Mouse (Mus musculus): ENCODE results near the gene Olfr1367.
A peak's percentile ranks its signal among the peaks of the same experiment; 100 is the strongest.

Gene Olfr1367

DNA sequence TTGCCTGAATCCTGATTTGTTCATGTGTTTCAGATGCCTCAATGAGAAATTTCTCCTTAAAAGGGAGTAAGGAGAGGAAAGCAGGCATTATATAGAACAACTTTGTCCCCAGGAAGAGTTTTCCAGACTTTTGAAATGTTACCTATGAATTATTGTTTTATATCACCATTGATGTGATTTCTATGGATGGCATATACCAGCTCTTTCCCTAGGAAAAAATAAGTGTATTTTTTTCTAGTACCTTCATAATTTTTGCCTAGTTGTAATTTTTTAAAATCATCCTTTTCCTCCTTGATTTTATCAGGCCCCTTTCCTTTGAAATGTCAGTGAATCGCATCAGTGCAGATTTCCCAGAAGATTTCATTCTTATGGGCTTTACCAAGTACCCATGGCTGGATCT lies at the start of gene Olfr1367:
Olfr1367 (plus strand) TSS at position 301 of the 400 bp plus-strand sequence.
- no peak for DNase-seq

DNA sequence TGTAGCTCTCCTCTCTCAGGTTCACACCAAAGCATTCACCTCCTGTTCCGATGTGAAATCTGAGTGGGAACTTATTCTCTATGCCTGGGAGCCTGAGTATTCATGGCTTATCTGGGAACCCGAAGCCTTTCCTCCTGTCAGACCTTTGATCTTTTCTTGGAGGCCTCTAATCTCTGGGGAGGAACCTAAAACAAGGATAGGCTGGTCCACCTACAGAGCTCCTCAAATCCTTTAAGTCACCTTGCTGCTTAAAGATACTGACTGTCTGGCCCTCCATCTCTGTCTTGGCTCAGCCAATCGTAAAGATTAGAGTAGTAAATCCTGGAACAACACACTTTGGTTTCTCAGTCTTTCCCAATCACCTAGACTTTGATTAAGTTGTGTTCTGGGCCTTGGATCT lies 48.2 kb upstream of the Olfr1367 start:
- DNase-seq: no peak

DNA sequence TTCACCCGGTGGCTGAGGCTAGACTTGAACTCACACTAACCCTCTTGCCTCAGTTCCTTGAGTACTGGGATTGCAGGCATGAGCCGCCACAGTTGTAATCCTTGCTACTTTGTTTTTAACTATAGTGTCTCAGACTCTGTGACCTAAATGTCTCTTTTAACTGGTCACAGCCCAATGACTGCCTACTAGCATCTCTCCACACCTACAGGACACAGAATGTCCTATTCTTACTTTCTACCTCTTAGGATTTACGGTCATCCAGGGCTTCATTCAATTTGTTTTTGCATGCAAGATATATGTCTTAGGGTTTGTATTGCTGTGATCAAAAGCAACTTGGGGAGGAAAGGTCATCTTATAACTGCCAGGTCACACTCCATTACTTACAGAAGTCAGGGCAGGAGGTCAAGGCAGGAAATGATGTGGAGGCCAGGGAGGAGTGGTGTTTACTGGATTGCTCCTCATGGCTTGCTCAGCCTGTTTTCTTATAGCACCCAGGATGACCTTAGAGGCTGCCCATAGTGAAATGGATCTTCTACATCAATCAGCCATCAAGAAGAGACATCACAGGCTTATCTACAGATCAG lies 42.1 kb upstream of the Olfr1367 start:
- DNase-seq: no peak

DNA sequence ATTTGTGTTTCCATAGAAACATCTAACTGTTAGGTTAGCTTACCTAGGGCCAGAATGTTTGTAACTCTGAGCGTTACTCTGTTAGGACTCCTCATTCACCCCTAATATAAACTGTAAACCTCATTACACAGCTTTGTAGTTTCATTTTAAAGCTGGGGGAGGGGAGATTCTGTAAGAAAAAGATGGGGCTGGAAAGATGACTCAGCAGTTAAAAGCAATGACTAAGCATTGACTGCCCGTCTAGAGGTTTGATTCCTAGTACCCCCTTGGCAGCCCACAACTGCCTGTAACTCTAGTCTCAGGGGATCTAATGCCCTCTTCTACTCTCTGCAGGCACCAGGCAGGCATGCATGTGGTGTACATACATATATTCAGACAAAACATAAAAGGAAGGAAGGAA lies 36.9 kb upstream of the Olfr1367 start:
- no peak for DNase-seq

DNA sequence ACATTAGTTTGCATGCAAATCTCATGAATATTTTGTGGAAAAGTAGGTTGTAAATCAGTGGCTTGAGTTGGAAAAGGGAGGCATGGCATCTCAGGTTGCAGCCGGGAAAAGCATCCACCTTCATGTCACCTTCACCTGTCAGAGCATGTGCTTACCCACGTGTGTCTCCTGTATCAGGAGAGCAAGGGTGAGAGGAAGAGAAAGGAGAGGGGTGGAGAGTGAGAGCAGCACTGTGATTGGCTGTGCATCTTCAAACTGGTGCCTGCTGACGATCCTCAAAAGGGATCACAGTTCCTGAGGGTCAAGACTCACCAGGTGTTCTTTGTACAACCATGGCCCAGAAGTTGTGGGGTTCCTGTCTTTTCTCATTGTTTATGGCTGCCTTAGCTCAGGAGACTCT lies 34.8 kb upstream of the Olfr1367 start, which contains the start of gene Gpx6:
Gpx6 (plus strand) TSS at position 200 of the 400 bp plus-strand sequence.
- peak; percentile 16 to 51 for DNase-seq

DNA sequence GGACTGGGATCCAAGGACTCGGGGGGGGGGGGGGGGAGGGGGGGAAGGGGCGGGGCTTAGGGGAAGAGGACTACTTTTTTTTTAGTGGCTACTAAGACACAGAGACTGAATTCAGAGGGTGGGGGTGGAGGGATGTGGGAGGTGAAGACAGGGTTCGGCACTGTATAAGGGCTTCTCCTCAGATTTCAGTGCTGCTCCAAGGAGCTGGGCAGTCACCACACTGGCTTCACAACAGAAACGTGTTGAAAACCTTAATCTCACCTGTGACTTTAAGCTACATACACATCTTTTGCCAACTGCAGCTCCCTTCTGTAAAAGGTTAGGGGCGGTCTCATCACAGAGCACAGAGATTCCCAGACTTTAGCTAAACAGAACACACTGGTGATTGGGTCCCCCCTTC lies 33.9 kb upstream of the Olfr1367 start:
- no peak for DNase-seq

DNA sequence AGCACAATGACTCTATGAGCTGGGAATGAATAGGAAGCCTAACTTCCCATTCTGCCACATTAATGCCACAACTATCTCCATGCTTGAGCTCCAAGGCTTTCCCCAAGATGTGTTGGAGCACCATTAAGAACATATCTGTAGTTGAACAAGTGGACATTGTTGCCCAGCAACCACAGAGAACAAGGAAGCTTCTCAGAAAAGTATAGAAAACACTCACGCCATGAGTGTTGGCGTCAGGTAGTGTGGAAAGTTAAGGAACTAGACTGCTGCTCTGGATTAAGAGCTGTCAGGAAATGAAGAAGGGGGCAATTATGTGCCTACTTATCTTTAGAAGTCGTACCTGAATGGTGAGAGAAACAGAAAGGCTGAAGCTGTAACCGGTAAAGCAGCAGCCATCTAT lies 32.8 kb upstream of the Olfr1367 start:
- no peak for DNase-seq

DNA sequence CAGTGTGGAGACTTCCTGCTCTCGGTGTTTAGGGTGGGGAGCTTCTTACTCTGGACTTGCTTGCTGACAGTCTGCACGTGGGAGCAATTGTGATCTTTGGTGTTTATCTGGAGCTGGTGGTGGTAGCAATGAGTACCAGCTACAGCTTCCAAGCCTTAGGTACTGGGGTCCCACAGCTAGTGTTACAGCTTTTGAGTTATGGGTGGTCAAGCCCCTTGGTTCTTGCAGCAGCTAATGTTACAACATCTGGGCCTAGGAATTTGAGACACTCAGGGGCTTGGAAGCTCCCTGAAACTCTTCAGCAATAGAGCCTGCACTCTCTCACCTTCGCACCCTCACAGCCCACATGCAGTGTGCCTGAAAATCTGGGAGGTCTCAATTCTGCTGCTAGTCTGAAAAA lies 26.4 kb upstream of the Olfr1367 start:
- DNase-seq: no peak

DNA sequence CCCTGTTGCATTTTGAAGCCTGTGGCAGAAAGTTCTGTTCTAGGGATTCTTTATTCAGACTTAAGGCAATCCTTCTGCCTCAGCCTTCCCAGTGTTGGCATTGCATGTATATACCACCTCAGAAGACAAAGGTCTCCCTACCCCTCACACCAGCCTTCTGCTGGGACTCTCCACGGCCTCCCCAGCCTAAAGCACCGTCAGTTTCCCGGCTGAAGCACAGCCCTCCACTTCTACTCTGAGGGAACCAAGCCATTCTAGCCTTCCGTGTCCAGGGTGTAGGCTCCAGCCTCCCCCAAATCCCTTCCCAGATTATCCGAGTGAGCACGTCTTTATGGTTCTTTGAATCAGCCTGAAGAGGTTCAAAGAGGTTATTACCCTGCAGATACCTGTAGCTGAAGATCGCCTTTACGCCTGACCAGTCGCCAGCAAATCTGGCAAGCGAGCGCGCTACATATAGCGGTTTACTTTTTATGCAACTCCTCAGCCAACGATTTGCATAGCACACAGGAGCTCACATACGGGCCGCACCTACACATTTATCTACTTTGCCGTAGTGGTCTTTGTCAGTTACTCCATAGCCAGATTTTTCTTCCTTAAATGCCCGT lies 24.7 kb upstream of the Olfr1367 start:
- DNase-seq: no peak

DNA sequence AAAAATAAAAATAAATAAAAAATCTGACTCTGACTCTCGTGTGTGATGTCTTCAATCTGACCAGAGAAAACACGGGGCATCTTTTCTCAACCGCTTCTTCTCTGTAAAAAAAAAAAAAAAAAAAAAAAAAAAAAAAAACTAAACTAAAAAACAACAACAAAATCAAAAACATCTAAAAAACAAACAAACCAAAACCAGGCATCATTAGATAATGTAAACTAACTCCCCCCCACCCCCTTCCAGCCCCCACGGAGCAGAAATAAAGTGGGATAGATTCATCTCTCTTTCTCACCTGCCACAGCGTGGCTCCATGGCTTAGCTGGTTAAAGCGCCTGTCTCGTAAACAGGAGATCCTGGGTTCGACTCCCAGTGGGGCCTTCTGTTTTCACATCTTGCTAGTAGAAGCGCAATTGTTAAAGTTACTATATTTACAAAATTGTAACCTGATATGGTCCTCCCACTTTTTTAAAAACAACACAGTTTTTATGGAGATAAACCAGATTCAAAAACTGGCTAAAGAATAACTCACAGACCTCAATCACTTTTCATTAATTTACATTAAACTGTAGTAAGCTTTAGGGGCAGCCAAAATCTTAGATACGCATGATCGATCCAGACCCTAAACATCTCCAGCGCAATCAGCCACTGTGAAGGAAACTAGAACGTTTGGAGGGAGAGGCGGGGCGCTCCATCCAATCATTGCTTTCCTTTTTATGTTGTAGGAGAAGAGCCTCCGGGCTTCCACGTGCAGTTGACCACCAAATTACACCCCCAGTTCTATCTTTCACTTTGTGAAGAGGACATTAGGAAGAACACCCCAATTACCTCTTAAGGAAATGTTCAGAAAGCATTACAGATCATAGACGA lies 24.0 kb upstream of the Olfr1367 start:
- no peak for DNase-seq

DNA sequence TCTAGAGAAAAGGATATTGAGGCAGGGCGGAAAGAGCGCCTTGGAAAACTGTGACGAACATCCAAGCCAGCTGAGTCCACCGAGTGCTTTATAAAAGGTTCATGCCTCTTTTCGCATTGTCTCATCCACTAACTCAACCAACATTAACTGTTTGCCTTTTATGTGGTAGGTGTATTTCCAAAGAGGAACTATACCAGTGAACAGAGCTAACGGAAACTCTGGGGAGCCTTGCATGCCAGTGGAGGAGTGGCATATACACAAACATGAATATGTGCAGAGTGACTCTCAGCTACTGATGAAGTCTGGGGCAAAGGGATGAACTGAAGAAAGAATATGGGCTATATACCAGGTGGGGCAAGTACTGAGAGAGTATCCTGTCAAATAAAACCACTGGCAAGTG lies 23.3 kb upstream of the Olfr1367 start:
- DNase-seq: no peak

DNA sequence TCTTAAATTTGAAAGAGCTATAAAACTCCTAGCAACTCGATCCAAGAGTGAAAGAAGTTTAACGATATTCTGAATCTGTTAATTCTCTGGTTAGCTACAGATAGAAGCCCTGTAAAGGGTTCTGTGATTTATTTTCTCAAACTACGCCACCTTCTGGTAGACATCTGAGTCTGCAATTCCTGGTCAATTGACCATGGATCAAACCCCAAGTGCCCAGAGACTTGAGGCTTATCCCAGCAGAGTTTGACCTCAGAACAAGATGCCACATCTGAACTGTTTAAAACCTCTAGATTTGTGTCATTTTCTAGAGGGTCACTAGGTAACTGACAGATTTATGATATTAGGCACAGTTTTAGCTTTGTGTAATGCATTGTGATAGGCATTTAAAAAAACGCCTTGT lies 20.5 kb upstream of the Olfr1367 start:
- no peak for DNase-seq

DNA sequence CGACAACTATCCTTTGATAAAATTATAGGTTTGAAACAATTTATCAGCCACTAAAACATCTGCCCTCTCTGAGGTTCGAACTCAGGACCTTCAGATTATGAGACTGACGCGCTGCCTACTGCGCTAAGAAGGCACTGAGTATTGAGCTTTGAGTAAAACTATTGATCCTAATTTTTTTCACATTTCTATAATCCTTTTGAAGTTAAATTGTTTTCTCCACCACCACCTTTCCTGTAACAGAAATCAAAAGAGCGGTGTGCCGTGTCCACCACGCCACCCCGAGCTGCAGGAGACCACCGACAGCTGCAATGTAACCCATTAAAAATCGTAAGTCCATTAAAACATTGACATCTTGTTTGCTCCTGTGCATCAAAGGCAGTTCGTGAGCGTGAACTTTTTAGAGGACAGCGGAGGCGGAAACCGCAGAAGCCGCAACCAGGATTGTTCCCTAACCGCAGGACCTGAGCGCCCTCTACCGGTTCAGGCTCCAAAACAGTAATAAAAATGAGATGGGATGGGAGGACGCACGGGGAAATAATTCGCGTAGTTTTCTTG lies 20.0 kb upstream of the Olfr1367 start:
- DNase-seq: peak; percentile 61 to 83

DNA sequence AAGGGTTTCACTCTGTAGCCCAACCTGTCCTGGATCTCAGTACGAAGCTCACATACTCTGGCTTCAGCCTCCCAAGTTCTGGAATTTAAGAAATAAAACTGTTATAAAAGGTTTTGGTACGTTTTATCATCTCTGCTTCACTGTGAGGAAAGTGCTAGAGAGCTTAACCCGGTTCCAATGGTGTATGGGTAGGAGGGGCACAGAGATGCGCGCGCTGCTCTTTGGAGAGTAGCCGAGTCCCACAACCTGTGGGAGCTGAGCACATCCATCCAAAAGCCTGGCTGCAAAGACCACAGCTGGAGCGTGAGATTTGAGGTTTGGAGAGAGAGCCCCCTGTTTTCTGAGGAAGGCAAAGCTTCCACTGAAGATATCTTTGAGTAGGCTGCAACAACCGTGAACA lies 19.3 kb upstream of the Olfr1367 start:
- DNase-seq: no peak

DNA sequence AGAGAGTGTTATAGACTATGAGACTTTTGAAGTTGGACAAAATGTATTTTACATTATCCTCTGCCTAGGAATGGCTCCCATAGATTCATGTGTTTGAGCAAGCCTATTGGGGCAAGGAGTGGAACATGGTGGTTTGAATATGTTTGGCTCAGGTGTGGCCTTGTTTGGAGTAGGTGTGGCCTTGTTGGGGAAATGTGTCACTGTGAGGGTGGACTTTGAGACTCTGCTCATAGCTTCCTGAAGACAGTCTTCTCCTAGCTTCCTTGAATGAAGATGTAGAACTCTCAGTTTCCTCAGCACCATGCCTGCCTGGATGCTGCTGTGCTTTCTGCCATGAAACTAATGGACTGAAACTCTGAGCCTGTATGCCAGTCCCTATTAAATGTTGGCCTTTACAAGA lies 3.9 kb downstream of the Olfr1367 start:
- DNase-seq: no peak

DNA sequence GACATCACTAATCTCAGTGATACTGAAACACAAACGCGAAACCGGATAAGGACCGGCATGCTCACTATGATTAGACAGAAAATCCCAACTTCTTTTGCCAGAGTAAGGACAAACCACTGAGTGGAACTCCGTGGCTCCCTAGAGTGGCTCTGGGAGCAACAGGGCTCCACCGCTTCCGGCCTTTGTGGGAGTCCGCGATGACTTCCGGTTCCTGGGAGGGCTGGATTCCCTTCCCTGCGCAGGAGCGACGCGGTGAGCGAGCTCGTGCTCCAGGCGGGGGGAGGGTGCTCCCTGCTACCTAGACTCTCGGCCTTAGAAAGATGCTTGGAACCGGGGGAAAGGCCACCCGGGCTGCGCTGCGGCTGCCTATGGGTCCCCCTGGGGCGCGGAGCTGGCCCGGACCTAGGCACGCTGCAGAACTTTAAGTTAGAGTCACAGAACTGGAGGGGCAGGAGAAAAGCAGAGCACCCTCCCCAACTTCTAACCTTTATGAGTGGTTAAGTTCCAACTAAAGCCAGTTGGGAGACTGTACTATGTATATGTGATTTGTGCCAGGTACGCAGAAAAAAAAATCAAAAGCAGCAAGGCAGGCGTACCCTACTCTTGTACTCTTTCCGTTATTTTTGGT lies 16.0 kb downstream of the Olfr1367 start, which contains the start of gene Zscan12:
Zscan12 (plus strand) TSS at position 200 of the 628 bp plus-strand sequence.
- DNase-seq: peak; percentile 93 to 94

DNA sequence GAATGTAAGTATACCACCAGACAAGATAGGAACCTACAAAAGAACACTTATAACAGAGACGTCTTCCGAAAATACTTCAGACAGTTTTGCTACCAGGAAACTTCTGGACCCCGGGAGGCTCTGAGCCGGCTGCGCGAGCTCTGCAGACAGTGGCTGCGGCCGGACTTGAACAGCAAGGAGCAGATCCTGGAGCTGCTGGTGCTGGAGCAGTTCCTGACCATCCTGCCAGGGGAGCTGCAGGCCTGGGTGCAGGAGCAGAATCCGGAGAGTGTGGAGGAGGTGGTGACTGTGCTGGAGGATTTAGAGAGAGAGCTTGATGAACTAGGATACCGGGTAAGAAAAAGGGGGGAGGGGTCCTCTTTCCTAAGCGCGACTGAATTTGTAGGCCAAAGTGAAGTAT lies 17.0 kb downstream of the Olfr1367 start:
- DNase-seq: no peak

DNA sequence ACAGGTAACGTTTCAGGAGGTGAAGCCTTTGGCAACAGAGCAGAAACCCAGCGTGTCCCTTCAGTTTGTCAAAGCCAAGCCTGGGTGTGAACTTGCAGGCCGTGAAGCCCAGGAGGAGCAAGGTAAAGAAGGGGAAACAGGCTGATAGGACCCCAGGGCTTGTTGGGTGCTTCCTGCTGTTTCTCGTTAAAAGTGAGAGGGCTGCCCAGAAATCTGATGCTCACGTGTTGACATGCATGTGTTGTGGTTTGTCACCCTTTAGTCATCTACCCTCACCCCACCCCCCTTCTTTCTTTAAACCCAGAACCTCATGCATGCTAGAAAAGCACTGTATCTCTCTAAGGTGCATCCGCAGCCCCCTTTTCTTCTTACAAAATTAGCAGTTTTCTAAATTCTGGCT lies 19.9 kb downstream of the Olfr1367 start:
- DNase-seq: no peak

DNA sequence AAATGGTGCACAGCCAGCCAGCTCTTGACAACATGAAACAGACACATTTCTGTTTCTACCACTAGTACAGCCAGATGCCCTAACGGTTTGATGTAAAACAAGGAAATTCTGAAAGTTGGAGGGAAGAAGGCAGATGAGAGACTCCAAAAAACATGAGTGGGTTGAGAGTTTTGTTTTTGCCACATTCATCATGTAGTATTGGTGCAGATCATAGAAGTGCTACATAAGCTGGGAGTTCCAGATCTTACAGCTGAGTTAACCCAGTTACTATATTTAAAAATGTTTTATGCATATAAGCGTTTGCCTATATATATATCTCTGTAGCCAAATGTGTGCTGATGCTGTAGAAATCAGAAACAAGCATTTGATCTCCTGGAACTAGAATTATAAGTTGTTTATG lies 26.0 kb downstream of the Olfr1367 start:
- no peak for DNase-seq

DNA sequence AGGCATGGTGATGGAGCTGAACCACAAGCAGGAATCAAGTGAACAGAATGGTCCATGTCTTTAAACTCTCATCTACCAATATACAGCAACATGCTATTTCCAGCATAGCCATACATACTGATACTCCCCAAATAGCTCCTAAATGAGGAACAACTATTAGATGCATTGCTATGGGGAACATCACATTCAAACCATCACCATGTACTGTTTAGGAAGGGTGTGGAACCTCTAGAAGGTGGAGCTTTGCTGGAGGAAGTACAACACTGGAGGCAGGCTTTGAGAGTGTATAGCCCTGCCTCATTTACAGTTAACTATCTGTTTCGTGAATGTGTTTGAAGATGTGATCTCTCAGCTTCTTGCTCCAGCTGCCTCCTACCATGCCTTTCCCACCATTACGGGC lies 31.1 kb downstream of the Olfr1367 start:
- no peak for DNase-seq

DNA sequence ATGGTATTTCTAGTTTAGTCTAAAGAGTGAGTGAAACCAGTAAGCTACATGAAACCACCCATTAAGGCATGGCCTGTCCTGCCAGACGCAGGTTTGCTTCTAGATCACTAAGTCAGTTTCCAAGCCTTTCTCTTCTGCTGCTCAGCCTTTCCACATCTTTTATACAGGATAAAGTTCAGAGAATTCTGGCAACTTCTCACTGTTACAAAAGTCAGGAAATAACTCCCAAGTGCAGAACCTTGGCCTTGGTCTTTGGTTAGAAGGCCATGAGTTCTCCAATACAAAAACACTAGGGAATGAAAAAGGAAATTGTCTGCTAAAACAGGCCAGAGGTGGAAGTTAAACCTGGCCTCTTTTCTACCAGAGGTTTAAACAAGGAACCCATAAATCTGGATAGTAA lies 48.5 kb downstream of the Olfr1367 start:
- peak in 1 of 2 experiments; percentile 15 for DNase-seq

DNA sequence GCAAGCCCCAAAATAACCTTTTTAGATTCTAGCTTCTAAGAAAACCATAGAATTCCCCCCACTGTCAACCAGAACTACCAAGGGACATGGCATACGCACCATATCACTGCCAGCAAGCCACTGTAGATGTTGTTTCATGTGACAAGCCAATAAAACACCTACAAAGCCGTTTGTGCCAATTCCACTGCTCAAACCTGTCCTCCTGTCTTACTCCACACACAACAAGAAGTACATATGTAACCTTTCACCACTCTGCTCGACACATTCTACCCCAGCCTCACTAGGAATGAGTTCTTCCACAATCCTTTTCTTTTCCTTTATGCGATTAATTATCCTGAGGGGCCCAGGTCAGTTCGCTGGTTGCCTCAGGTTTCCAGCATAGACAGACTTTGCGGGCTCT lies 48.9 kb downstream of the Olfr1367 start:
- DNase-seq: no peak

DNA sequence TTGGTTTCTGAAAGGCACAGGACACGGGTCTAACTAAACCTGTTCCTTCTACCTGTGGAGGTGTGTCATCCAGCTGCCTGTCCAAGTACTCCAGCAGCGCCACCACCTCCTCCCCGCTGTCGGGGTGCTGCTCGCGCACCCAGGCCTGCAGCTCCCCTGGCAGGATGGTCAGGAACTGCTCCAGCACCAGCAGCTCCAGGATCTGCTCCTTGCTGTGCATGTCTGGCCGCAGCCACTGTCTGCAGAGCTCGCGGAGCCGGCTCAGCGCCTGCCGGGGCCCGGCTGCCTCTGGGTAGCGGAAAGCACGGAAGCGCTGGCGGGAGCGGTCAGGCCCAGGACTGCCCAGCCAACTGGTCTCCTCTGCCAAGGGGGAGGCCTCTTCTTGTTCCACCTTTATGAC lies 49.3 kb downstream of the Olfr1367 start:
- DNase-seq: peak; percentile 10 to 17
